Mouse (Mus musculus) embryonic facial prominence, embryonic 10.5 days (tissue): ENCODE results near the gene Mat2b. TPM values are rescaled to one million over a fixed set of nuclear protein-coding genes. Genes with fewer than 3 reads are reported as not detected.

Source experiments
- DNase-seq: peaks from one replicate; pipeline ENCODE4 v3.0.0-alpha.2; 2017; ENCODE audit warnings: low spot score
- H3K27ac ChIP-seq: fragments of 300-500 bp; sonication (generic); replicated peaks from 2 replicates; pipeline ENCODE4 v1.5.1; 2016; ENCODE audit warnings: mild to moderate bottlenecking
- H3K27me3 ChIP-seq: fragments of 300-500 bp; sonication (generic); replicated peaks from 2 replicates; pipeline ENCODE4 v1.6.1; 2016; ENCODE audit warnings: low read depth, mild to moderate bottlenecking; ENCODE audit not compliant: poor library complexity, severe bottlenecking
- H3K36me3 ChIP-seq: fragments of 300-500 bp; sonication (generic); replicated peaks from 2 replicates; pipeline ENCODE4 v1.6.1; 2016; ENCODE audit warnings: mild to moderate bottlenecking, moderate library complexity
- H3K4me1 ChIP-seq: fragments of 300-500 bp; sonication (generic); 2 replicates; pipeline ENCODE4 v1.6.1; 2016
- H3K4me3 ChIP-seq: fragments of 300-500 bp; sonication (generic); 2 replicates; pipeline ENCODE4 v1.5.1; 2016; ENCODE audit warnings: mild to moderate bottlenecking, moderate library complexity
- H3K9me3 ChIP-seq: fragments of 300-500 bp; sonication (generic); 2 replicates; pipeline ENCODE4 v1.6.1; 2016; ENCODE audit warnings: mild to moderate bottlenecking
- WGBS: fragments of 180-500 bp; shearing (Covaris S2); methylation state at CpG from one replicate; pipeline ENCODE4 v1.1.7; 2016; 5-methylcytosine and 5-hydroxymethylcytosine counted together
- polyA plus RNA-seq: library from polyadenylated mRNA; unstranded; fragments of >200 nt; fragmentation: Nextera tagmentation; extraction: Ambion mirVana; gene quantifications from 2 replicates; pipeline ENCODE4 v1.2.1, GENCODE M21; 2016

Gene Mat2b
- polyA plus RNA-seq, 1 experiment from 2014 or later: 96.0 TPM

DNA sequence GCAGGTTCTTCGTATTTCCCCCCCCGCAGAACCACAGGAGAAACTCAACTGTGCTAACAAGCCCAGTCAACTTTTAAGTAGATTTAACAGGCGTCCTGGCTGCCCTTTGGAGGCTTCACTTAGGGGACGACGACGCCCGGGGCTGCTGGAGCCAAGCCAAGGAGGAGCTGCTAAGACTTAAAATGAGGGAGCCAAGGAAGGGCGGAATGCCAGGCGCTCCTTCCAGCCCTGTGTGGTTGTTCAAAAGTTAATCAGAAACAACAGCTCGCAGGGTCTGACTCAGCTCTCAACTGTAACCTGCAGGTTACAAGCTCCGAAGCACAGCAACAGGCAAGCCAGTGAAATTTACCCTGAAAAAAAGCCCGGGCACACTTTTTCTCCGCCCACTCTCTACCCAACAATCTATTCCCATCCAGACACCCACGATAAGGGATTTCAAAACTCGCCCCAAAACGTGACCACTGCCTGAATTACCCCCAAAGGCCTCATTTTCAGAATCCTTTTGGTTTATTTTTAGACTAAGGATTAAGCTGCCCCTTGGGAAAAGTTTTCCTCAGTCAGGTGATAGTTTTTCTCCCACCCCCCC is 1.5 kb downstream of the Mat2b start:
- DNase-seq: peak; percentile 68
- Histone ChIP-seq H3K27ac (peak overlapping the region; percentile 95), H3K36me3 (0 out of 2 replicates have a peak, but pooled peaks cover 4% of the 10 kb centered on the region), H3K4me1 (peaks cover 26% of the 10 kb centered on the region), H3K4me3 (peak overlapping the region; percentile 91), H3K9me3 (no peaks in the 10 kb centered on the region), H3K27me3 (no peaks in the 10 kb centered on the region)
- WGBS: under 1% methylated on average over 16 of the region's 16 CpGs

DNA sequence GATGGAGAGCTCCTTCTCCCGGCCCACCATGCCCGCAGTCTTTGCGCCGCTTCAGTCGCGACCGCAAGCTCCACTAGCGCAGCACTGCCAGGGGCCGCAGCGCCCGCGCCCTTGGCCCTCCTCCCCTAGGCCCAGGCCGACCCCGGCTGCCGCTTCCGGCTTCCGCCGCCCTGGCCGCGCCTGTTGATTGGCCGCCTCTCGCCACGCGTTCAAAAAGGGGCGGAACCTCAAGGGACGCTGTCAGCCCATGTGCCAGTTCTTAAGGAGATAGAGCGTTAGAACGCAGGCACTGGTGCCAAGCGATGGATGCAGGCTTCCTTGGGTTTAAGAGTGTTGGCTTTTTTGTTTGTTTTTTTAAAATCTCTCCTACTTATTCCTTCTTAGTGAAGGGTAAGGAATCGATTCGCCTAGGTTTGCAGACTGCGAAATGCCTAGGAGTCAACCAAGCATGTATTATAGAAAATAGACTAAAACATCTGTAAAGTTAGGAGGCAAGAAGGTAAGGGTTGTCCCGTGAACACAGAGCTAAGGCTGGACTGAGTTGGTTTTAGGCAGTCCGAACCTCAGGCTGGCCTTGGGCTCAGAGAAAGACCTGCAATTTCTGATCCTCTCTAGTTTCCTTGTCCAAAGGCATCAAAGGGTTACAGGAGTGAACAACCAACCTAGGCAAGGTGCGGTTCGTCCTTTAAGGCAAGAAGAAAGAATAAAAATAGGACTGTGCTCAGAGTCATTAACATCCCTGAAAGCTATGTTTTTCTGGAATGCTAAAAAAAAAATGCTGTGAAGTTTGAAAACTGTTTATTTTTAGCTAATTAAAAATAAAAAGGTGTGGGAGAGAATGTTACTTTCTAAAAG is 2.3 kb downstream of the Mat2b start:
- Histone ChIP-seq H3K4me3 (peak overlapping the region; percentile 91), H3K27me3 (no peaks in the 10 kb centered on the region), H3K36me3 (peaks cover 11% of the 10 kb centered on the region), H3K4me1 (peaks cover 26% of the 10 kb centered on the region), H3K27ac (peak overlapping the region; percentile 95), H3K9me3 (no peaks in the 10 kb centered on the region)
- peak; percentile 95 for DNase-seq
- WGBS: under 1% methylated on average over 36 of the region's 36 CpGs

DNA sequence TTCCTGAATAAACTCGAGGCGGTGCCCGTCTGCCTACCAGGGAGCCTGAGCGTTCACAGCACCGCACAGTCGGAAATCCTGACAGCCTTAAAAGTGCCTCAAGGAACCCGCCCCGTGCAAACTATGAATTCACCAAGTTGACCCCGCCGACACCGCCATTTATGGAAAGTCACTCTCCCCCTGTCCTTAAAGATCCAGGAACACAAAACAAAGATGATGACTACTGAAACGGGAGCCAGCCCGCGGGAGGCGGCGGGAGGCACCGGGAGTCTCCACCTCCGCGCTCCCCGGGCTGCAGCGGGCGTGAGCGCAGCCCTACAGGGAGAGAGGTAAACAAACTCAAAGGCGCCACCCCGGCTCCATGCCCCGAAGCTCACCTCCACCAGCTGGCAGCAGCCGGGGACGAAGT is 2.9 kb downstream of the Mat2b start:
- Histone ChIP-seq H3K9me3 (no peaks in the 10 kb centered on the region), H3K4me1 (peaks cover 26% of the 10 kb centered on the region), H3K27ac (peak overlapping the region; percentile 95), H3K27me3 (no peaks in the 10 kb centered on the region), H3K4me3 (peak overlapping the region; percentile 91), H3K36me3 (peaks cover 17% of the 10 kb centered on the region)
- no peak for DNase-seq
- WGBS: under 1% methylated on average over 28 of the region's 28 CpGs

DNA sequence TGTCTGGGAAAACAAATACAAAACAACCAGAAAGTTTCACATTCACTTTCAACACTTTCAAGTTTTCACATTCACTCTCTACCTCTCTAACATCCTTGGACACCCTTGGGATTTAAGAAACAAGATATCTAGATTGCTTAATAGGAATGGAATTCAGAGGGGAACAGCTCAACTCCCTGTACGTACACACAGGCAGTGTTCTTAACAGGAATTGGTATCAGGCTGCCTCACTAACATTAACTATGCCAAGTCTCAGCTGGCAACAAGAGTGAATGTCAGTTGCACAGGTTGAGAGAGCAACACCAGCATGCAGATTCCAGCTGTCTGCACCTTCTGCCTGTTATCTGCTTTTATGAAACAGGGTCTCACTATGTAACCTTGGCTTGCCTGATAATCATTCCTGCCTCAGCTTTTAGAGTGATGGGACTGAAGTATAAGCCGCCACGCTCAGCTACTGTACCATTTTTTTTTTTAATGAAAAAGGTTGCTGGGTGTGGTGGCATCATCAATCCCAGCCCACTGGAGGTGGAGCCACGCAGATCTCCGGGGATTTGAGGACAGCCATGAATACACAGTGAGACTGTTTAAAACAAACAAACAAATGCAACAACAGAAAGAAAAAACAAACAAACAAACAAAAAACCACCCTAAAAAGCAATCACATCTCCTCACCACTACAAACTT is 4.4 kb downstream of the Mat2b start:
- no peaks in the 10 kb centered on the region for H3K27me3 ChIP-seq
- WGBS: 78% methylated on average over 5 of the region's 5 CpGs
- peak overlapping the region; percentile 2; the same call in 1 of the 2 replicates for H3K4me3 ChIP-seq
- no peaks in the 10 kb centered on the region for H3K9me3 ChIP-seq
- H3K4me1 ChIP-seq: peaks cover 26% of the 10 kb centered on the region
- DNase-seq: no peak
- no peak overlapping the region for H3K27ac ChIP-seq
- peaks cover 33% of the 10 kb centered on the region for H3K36me3 ChIP-seq

DNA sequence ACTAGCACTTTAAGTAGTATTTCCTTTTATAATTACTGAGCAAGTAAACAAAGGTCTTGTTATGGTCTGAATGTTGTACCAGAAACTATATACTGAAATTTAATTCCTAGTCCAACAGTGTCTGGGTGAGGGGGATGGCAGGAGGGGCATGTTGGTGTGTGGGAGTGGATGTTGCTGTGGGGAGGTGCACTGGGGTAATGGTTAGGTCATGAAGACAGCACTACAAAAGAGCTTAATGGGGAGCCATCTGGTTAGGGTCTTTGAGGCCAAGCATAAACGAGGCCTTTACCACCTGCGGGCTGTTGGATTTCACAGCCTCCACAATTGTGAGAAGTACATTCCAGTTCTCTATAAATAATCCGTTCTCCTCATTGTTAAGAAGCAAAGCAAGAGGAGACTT is 11.7 kb downstream of the Mat2b start:
- no peak overlapping the region for H3K27ac ChIP-seq
- no peaks in the 10 kb centered on the region for H3K27me3 ChIP-seq
- WGBS: 84% methylated on average over 3 of the region's 3 CpGs
- DNase-seq: no peak
- no peak overlapping the region for H3K4me3 ChIP-seq
- H3K36me3 ChIP-seq: peaks cover 100% of the 10 kb centered on the region
- no peaks in the 10 kb centered on the region for H3K9me3 ChIP-seq
- no peaks in the 10 kb centered on the region for H3K4me1 ChIP-seq

DNA sequence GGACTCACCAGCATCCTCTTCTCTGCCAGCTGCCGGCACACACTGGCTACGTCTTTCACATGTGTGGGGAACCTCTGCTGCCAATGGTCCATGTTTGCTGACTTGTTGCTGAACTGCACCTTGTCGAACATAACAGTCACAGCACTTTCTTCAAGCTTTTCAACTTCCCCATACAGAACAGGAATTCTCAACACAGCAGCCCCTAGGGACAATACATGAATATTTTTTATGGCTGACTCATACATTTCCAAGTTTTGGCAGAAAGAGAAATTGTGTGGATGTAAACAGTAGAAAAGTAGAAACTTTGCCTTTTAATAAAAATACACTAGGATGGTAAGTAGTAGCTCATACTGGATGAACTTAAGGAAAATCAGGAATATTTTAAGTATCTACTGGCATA is 12.5 kb downstream of the Mat2b start:
- Histone ChIP-seq H3K27ac (no peak overlapping the region), H3K4me1 (no peaks in the 10 kb centered on the region), H3K4me3 (no peak overlapping the region), H3K36me3 (peaks cover 100% of the 10 kb centered on the region), H3K27me3 (no peaks in the 10 kb centered on the region), H3K9me3 (peaks cover 2% of the 10 kb centered on the region; the same call in 1 of the 2 replicates)
- WGBS: 94% methylated on average over 3 of the region's 3 CpGs
- no peak for DNase-seq

DNA sequence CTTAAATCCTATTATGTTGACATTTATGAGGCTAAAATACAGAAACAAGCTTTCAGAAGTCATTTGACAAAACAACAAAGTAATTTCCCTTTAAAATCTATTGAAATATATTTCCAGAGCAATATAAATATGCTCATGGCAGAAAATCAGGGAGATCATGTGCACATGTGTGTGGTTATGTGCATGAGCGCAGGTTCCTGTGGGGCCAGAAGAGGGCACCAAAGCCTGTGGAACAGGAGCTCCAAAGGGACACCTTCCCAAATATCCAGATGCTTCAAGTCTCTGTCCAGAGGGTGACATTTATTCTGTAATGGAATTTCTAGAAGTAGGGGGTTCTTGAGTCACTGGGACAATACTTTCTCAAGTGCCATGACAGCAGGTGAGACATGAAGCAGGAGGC is 17.8 kb downstream of the Mat2b start:
- Histone ChIP-seq H3K4me3 (no peak overlapping the region), H3K27me3 (no peaks in the 10 kb centered on the region), H3K4me1 (no peaks in the 10 kb centered on the region), H3K9me3 (peaks cover 5% of the 10 kb centered on the region; the same call in 1 of the 2 replicates), H3K36me3 (peaks cover 59% of the 10 kb centered on the region), H3K27ac (no peak overlapping the region)
- 94% methylated on average over 1 of the region's 1 CpGs for WGBS
- no peak for DNase-seq

DNA sequence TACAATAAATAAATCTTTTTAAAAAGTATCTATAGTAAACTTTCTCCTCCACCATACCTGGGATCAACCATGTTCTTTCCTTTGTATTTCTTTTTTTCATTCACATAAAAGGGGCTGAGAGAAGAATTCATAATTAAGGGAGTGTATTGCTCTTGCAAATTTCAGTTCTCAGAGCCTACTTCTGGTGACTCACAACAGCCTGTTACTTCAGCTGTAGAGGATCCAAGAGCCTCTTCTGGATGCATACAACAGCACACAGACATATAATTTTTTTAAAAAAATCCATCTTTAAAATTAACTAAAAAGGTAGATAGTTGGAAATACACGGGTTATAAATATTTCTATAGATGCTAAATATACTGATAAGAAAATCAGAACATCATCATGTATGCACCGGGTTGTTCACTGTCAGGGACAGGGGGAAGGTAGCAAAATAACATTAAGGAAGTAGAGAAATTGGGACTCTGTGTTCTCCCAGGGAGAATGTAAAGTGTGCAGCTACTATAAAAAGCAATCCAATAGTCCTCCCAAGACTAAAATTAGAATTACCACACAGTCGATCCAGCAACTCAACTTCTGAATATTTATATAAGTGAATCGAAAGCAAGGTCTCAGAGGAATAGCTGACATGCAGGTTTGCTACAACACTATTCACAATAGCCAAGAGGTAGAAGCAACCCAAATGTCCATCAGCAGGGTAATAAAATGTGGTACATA is 19.8 kb downstream of the Mat2b start:
- DNase-seq: no peak
- Histone ChIP-seq H3K36me3 (peaks cover 39% of the 10 kb centered on the region), H3K4me3 (no peak overlapping the region), H3K9me3 (peaks cover 5% of the 10 kb centered on the region; the same call in 1 of the 2 replicates), H3K4me1 (no peaks in the 10 kb centered on the region), H3K27me3 (no peaks in the 10 kb centered on the region), H3K27ac (no peak overlapping the region)
- 91% methylated on average over 4 of the region's 4 CpGs for WGBS

DNA sequence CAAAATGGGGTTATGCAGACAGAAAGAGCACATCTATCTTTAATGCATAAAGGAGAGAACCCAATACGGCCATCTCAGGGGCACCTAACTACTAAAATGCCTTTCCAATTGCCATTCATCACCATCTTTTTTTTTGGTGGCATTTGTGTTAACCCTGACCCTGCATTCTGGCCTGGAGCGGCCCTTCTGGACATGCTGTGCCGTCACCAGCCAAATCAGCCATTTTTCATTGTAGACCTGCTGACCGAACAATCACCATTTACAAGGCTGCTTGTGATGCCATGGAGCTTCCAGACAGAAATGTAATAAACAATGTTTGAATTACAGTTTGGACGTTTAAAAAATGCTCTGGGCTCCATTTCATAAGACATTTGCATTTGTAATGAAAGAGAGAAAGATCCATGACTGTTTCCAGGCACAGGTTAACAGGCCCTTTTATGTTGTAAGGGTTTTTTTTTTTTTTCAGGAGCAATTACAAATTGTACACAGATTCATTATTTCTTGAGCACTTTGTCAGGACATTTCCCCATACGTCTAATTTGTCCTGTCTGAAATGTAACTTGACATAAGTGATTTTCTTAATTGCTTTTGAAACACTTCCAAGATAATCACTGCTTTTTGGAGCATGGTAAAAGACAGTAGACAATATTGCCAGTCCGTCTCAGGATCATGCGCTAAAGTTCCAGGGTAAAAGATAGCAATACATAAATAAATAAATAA is 45.1 kb downstream of the Mat2b start:
- no peaks in the 10 kb centered on the region for H3K27me3 ChIP-seq
- DNase-seq: no peak
- H3K9me3 ChIP-seq: no peaks in the 10 kb centered on the region
- 89% methylated on average over 8 of the region's 8 CpGs for WGBS
- H3K27ac ChIP-seq: no peak overlapping the region
- no peaks in the 10 kb centered on the region for H3K4me1 ChIP-seq
- no peak overlapping the region for H3K4me3 ChIP-seq
- no peaks in the 10 kb centered on the region for H3K36me3 ChIP-seq

DNA sequence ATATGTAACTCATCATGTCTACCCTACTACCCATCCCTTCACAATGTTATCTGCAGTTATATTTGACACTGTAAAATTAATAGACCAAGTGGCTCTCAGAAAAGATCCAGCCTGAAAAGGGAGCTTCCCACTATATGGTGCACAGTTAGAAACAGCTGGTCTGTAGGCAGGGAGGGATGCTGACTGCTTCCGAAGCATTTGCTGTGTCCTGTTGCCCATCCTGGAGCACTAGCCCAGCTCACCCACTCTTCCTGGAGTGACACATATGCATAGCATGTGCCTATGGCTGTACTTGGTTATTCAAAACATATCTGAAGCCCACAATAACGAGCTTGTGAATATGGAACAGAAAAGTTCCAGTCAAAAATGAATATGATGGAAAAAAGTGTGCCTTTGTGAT is 47.8 kb downstream of the Mat2b start:
- no peak for DNase-seq
- no peaks in the 10 kb centered on the region for H3K27me3 ChIP-seq
- WGBS: 68% methylated on average over 2 of the region's 2 CpGs
- H3K4me1 ChIP-seq: no peaks in the 10 kb centered on the region
- H3K4me3 ChIP-seq: no peak overlapping the region
- no peaks in the 10 kb centered on the region for H3K36me3 ChIP-seq
- no peak overlapping the region for H3K27ac ChIP-seq
- no peaks in the 10 kb centered on the region for H3K9me3 ChIP-seq
